Mouse (Mus musculus): ENCODE results near the gene Lypd4. TPM values are rescaled to one million over a fixed set of nuclear protein-coding genes. Genes with fewer than 3 reads are reported as not detected.

The Lypd4 gene
- polyA plus RNA-seq (2015; fragmentation: Illumina TruSeq; extraction: RNeasy Lipid Tissue Mini Kit (QIAGEN cat#74804); ENCODE audit: insufficient read depth, low read depth, low replicate concordance), result not detected

DNA sequence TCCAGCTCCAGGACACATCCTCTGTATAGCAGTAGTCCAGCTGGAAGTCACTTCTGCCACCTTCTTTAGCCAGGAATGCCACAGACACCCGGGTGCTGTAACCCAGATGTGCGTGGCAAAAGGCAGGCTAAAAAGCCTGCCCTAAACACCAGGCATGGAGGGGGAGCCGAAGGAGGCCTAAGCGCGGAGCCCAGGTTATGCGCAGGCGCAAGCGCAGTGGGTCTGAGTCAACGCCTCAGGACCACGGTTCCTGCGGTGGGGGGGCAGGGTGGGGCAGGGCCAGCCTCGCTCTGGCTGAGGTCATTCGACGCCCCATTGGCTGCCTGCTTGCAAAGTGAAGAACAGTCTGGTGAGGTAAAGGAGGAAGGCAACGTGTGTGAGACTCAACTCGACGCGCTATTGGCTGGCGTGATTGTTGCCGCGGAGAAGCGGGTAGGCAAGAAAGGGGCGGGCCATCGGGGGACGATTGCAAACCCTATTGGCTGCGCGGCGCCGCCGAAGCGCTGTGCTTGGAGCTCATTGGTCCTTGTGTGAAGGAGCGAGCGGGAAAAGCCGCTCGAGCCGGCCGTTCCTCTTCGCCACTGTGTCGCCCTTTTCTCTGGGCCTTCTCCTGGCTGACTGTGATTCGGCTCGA lies at the start of gene Lypd4, which contains the start of gene Dmrtc2:
TSS of gene Lypd4 (minus strand) at position 410 of the 634 bp plus-strand sequence.
TSS of gene Dmrtc2 (plus strand) at position 526 of the 634 bp plus-strand sequence.

DNA sequence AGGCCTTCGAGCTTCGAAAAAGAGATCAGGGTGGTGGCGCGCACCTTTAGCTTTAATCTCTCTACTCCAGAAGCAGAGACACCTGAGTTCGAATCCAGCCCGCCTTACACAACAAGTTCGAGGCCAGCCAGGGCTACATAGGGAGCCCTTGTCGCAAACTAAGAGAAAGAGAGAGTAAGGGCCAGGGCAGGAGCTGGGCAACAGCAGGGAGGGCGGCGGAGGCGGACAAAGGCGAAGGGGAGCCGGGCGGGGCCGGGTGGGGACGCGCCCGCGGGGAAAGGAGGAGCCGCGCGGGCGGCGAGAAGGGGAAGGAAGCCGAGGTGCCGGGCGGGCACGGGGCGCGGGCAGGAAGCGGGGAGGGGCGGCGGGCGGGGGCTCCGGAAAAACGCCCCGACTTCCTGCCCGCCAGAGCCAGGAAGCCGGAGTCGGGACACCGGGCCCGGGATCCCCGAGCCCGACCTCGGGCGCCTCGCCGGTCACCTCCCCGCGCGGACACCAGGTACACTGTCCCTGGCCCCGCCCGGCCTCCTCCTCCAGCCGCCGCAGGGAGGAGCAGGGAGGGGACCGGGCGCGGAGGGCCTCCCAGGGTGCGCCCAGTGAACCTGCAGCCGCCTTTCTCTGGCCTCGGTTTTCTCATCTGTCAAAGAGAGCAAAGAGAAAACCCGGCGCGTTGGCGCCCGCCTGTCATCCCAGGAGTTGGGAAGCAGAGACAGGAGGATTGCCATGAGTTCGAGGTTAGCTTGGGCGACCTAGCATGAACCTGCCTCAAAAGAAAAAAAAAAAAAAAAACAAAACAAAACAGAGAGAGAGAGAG lies 33.1 kb upstream of the Lypd4 start, which contains the start of gene Arhgef1:
TSS of gene Arhgef1 (plus strand) at position 283 of the 814 bp plus-strand sequence.

GRCm38 (mm10) chr7:24897224-24897623 lies 27.5 kb upstream of the Lypd4 start, which contains the start of gene Cd79a:
Cd79a (plus strand) TSS chr7:24897381.

GRCm38 (mm10) chr7:24883896-24884692 lies 14.4 kb upstream of the Lypd4 start, which contains the start of gene Rps19:
Rps19 (plus strand) TSS chr7:24884371.

DNA sequence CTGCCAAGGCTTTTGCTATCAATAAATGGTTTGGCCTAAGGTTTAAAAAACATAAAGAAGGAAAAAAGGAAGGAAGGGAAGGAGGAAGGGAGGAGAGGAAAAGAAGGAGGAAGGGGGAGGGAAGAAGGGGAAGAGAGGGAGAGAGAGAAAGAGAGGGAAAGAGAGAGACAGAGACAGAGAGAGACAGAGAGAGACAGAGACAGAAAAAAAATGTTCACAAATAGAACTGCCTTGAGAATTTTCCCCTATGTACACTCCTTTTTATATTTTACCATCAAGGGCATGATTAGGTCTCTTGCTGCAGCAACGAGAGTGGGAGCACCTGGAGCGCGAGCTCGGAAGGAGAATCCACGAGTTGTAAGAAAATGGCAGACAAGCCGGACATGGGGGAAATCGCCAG lies 7.8 kb downstream of the Lypd4 start, which contains the start of gene Gm9844:
TSS of gene Gm9844 (plus strand) at position 301 of the 400 bp plus-strand sequence.

Other genes starting within 250 kb of the Lypd4 start
- not detected for gene Lypd3, start 233.4 kb downstream of the Lypd4 start, polyA plus RNA-seq (2015; fragmentation: Illumina TruSeq; extraction: RNeasy Lipid Tissue Mini Kit (QIAGEN cat#74804); ENCODE audit: insufficient read depth, low read depth, low replicate concordance)
- not detected for gene Tex101, start 193.3 kb downstream of the Lypd4 start, polyA plus RNA-seq (2015; fragmentation: Illumina TruSeq; extraction: RNeasy Lipid Tissue Mini Kit (QIAGEN cat#74804); ENCODE audit: insufficient read depth, low read depth, low replicate concordance)
- not detected for gene BC049730, start 160.7 kb downstream of the Lypd4 start, polyA plus RNA-seq (2015; fragmentation: Illumina TruSeq; extraction: RNeasy Lipid Tissue Mini Kit (QIAGEN cat#74804); ENCODE audit: insufficient read depth, low read depth, low replicate concordance)
- not detected for gene Gm4763, start 143.0 kb downstream of the Lypd4 start, polyA plus RNA-seq (2015; fragmentation: Illumina TruSeq; extraction: RNeasy Lipid Tissue Mini Kit (QIAGEN cat#74804); ENCODE audit: insufficient read depth, low read depth, low replicate concordance)
- gene Cd177, start 109.6 kb downstream of the Lypd4 start, polyA plus RNA-seq (2015; fragmentation: Illumina TruSeq; extraction: RNeasy Lipid Tissue Mini Kit (QIAGEN cat#74804); ENCODE audit: insufficient read depth, low read depth, low replicate concordance), result not detected
- not detected for gene Ceacam10, start 92.7 kb downstream of the Lypd4 start, polyA plus RNA-seq (2015; fragmentation: Illumina TruSeq; extraction: RNeasy Lipid Tissue Mini Kit (QIAGEN cat#74804); ENCODE audit: insufficient read depth, low read depth, low replicate concordance)
- not detected for gene Gm9844, start 7.7 kb downstream of the Lypd4 start, polyA plus RNA-seq (2015; fragmentation: Illumina TruSeq; extraction: RNeasy Lipid Tissue Mini Kit (QIAGEN cat#74804); ENCODE audit: insufficient read depth, low read depth, low replicate concordance)
- gene Dmrtc2, start 116 bp upstream of the Lypd4 start, polyA plus RNA-seq (2015; fragmentation: Illumina TruSeq; extraction: RNeasy Lipid Tissue Mini Kit (QIAGEN cat#74804); ENCODE audit: insufficient read depth, low read depth, low replicate concordance), result not detected
- 743 TPM for gene Rps19, start 14.4 kb upstream of the Lypd4 start, polyA plus RNA-seq (2015; fragmentation: Illumina TruSeq; extraction: RNeasy Lipid Tissue Mini Kit (QIAGEN cat#74804); ENCODE audit: insufficient read depth, low read depth, low replicate concordance)
- gene Cd79a, start 27.4 kb upstream of the Lypd4 start, polyA plus RNA-seq (2015; fragmentation: Illumina TruSeq; extraction: RNeasy Lipid Tissue Mini Kit (QIAGEN cat#74804); ENCODE audit: insufficient read depth, low read depth, low replicate concordance), result 1.7 TPM
- 39.0 TPM for gene Arhgef1, start 33.0 kb upstream of the Lypd4 start, polyA plus RNA-seq (2015; fragmentation: Illumina TruSeq; extraction: RNeasy Lipid Tissue Mini Kit (QIAGEN cat#74804); ENCODE audit: insufficient read depth, low read depth, low replicate concordance)
- gene Gm4881, start 74.6 kb upstream of the Lypd4 start, polyA plus RNA-seq (2015; fragmentation: Illumina TruSeq; extraction: RNeasy Lipid Tissue Mini Kit (QIAGEN cat#74804); ENCODE audit: insufficient read depth, low read depth, low replicate concordance), result not detected
- gene Rabac1, start 102.8 kb upstream of the Lypd4 start, polyA plus RNA-seq (2015; fragmentation: Illumina TruSeq; extraction: RNeasy Lipid Tissue Mini Kit (QIAGEN cat#74804); ENCODE audit: insufficient read depth, low read depth, low replicate concordance), result 187 TPM
- 0.50 TPM for gene Atp1a3, start 136.0 kb upstream of the Lypd4 start, polyA plus RNA-seq (2015; fragmentation: Illumina TruSeq; extraction: RNeasy Lipid Tissue Mini Kit (QIAGEN cat#74804); ENCODE audit: insufficient read depth, low read depth, low replicate concordance)
- 6.6 TPM for gene Grik5, start 202.4 kb upstream of the Lypd4 start, polyA plus RNA-seq (2015; fragmentation: Illumina TruSeq; extraction: RNeasy Lipid Tissue Mini Kit (QIAGEN cat#74804); ENCODE audit: insufficient read depth, low read depth, low replicate concordance)
- 2.9 TPM for gene Zfp574, start 202.6 kb upstream of the Lypd4 start, polyA plus RNA-seq (2015; fragmentation: Illumina TruSeq; extraction: RNeasy Lipid Tissue Mini Kit (QIAGEN cat#74804); ENCODE audit: insufficient read depth, low read depth, low replicate concordance)